Mouse (Mus musculus) stomach, postnatal 0 days (tissue): Measurements from ENCODE around the gene Trim24.

Experiments used
- CTCF ChIP-seq: IDR thresholded peaks from 2 replicates; pipeline ENCODE4 v1.5.1; 2016; ENCODE audit warnings: antibody characterized with exemption, low read depth, mild to moderate bottlenecking, moderate library complexity
- EP300 ChIP-seq: optimal IDR thresholded peaks from 2 replicates; pipeline ENCODE3; 2016; ENCODE audit warnings: antibody characterized with exemption

DNA sequence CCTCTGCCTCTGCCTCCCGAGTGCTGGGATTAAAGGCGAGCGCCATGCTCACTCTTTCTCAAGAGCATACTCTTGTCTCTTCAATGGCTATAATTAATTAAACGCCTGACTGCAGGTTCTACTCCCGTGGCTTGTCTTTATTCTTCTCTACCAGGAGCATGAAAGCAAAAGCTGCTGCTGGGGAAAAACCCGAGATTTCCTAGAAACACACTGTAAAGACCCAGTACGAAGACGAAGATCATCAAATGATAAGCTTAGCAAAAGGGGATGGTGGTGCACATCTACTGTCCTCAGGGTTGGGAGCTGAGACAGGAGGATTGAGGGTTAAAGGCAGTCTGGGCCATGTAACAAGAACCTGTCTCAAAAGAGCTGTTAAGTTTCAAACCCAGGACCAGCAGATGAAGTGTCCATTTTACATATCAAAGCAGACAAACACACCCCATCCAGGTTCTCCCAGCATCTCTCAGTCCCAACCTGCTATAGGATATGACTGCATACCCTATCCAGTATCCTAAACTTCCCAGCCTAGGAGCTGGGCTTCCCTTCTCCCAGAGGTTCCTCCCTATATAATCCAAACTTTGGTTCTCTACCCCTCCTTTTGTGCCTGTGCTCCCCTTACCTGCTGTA is 26.9 kb upstream of the Trim24 start:
- no peak for TF ChIP-seq CTCF
- no peak for TF ChIP-seq EP300
